In genomic region chr7:28651157-28651556, GRCm38 (mm10) we compare ENCODE assay signal across 22 mouse cellular contexts. TPM values are rescaled to one million over a fixed set of nuclear protein-coding genes. Genes with fewer than 3 reads are reported as not detected.
DNase-seq lines count a peak whose midpoint lies in the region; ATAC-seq and TF ChIP-seq lines count a peak whose summit lies in the region.
"Had no signal": no experiment of that assay in that cellular context is flagged by ENCODE, and none has a peak within 500 bp of the region (broad histone marks: within the 10 kb centered on the region; RNA-seq: fewer than 3 reads in every experiment).

No protein-coding gene starts in this region.

- no peak overlapping the region for H3K9ac ChIP-seq in kidney, postnatal 0 days (ENCODE audit: low read depth, low read length)
- no peak overlapping the region for H3K9ac ChIP-seq in MEL (ENCODE audit: control insufficient read depth, low read depth, low read length, poor library complexity, severe bottlenecking)
- H3K9ac ChIP-seq in heart, embryonic 11.5 days (ENCODE audit: low read depth, low read length), result no peak overlapping the region
- H3K9ac ChIP-seq: heart, embryonic 15.5 days; liver, embryonic 13.5 days; midbrain, embryonic 15.5 days; neural tube, embryonic 13.5 days had no signal

- H3K9me3 ChIP-seq in kidney, postnatal 0 days (replicated peaks; ENCODE audit: low read length), result no peaks in the 10 kb centered on the region
- no peaks in the 10 kb centered on the region for H3K9me3 ChIP-seq in MEL (replicated peaks; ENCODE audit: insufficient read depth, low read length)
- no peaks in the 10 kb centered on the region for H3K9me3 ChIP-seq in heart, embryonic 11.5 days (replicated peaks; ENCODE audit: control insufficient read depth, low read length)
- H3K9me3 ChIP-seq: G1E; heart, embryonic 15.5 days; liver, embryonic 13.5 days; midbrain, embryonic 15.5 days; neural tube, embryonic 13.5 days had no signal

- DNase-seq in kidney, postnatal 0 days (ENCODE audit: low spot score), result no peak
- no peak for DNase-seq in kidney, postnatal 36 days
- peak; percentile 11 for DNase-seq in thymus, adult 2 months
- no peak for DNase-seq in thymus, adult 18-20 months
- DNase-seq in MEL (ENCODE audit: low read depth, low spot score), result peak; percentile 63
- DNase-seq in induced T-regulatory cell, adult 2 months (ENCODE audit: low read depth), result peak; percentile 57
- DNase-seq in heart, adult 11 months, result no peak
- DNase-seq: adrenal gland, postnatal 36 days; cerebellum, adult 8-10 months; gastrocnemius, postnatal 25 days; kidney, adult 18-20 months; liver, embryonic 13.5 days; spleen, adult 18-20 months had no signal

- peak; percentile 34; the same call in 1 of the 2 replicates for TF ChIP-seq CTCF in kidney, postnatal 0 days (IDR thresholded peaks at IDR 0.05; ENCODE audit: low read depth)
- no peak for TF ChIP-seq CTCF in thymus, adult 2 months (IDR thresholded peaks at IDR 0.05; ENCODE audit: borderline replicate concordance, control insufficient read depth, extremely low read depth, insufficient read depth, low read length, poor library complexity)
- peak; percentile 27 to 59 (median 52); a peak in 5 of 6 replicates for TF ChIP-seq CTCF in MEL (IDR thresholded peaks at IDR 0.05 in 2 of 3, conservative IDR thresholded peaks at IDR 0.05 in 1 of 3; ENCODE audit: control insufficient read depth in 1 of 3, insufficient read depth in 1 of 3, low read depth in 2 of 3, low read length in 3 of 3, poor library complexity in 1 of 3, severe bottlenecking in 1 of 3)

- H3K4me2 ChIP-seq in kidney, postnatal 0 days (ENCODE audit: low read length), result no peak overlapping the region
- H3K4me2 ChIP-seq in heart, embryonic 11.5 days, result no peak overlapping the region
- H3K4me2 ChIP-seq: heart, embryonic 15.5 days; liver, embryonic 13.5 days; midbrain, embryonic 15.5 days; neural tube, embryonic 13.5 days had no signal

- no peaks in the 10 kb centered on the region for H3K36me3 ChIP-seq in kidney, postnatal 0 days (ENCODE audit: insufficient read depth, low read length)
- no peaks in the 10 kb centered on the region for H3K36me3 ChIP-seq in thymus, adult 2 months (ENCODE audit: control insufficient read depth, insufficient read depth, low read length)
- no peaks in the 10 kb centered on the region for H3K36me3 ChIP-seq in MEL (ENCODE audit: control insufficient read depth in 1 of 2, insufficient read depth in 2 of 2, low read length in 2 of 2)
- no peaks in the 10 kb centered on the region for H3K36me3 ChIP-seq in heart, embryonic 11.5 days (ENCODE audit: control insufficient read depth, insufficient read depth, low read length)
- H3K36me3 ChIP-seq: G1E; heart, embryonic 15.5 days; liver, embryonic 13.5 days; midbrain, embryonic 15.5 days; neural tube, embryonic 13.5 days had no signal

- no peaks in the 10 kb centered on the region for H3K79me2 ChIP-seq in MEL (ENCODE audit: control insufficient read depth, insufficient read depth, low read length, poor library complexity)

- H3K27me3 ChIP-seq in kidney, postnatal 0 days (ENCODE audit: insufficient read depth, low read length), result no peaks in the 10 kb centered on the region
- no peaks in the 10 kb centered on the region for H3K27me3 ChIP-seq in thymus, adult 2 months (ENCODE audit: control insufficient read depth, insufficient read depth, low read length)
- no peaks in the 10 kb centered on the region; a peak in 2 of 4 replicates for H3K27me3 ChIP-seq in MEL (ENCODE audit: control insufficient read depth in 1 of 2, insufficient read depth in 2 of 2, low read length in 2 of 2)
- no peaks in the 10 kb centered on the region for H3K27me3 ChIP-seq in heart, embryonic 11.5 days (ENCODE audit: control insufficient read depth, insufficient read depth, low read length)
- H3K27me3 ChIP-seq: heart, embryonic 15.5 days; liver, embryonic 13.5 days; midbrain, embryonic 15.5 days; neural tube, embryonic 13.5 days had no signal

- H3K4me1 ChIP-seq in kidney, postnatal 0 days (replicated peaks; ENCODE audit: insufficient read depth, low read length), result no peaks in the 10 kb centered on the region
- no peaks in the 10 kb centered on the region for H3K4me1 ChIP-seq in thymus, adult 2 months (replicated peaks; ENCODE audit: control insufficient read depth, insufficient read depth, low read length)
- H3K4me1 ChIP-seq in MEL (ENCODE audit: control insufficient read depth in 1 of 2, insufficient read depth in 2 of 2, low read length in 2 of 2), result no peaks in the 10 kb centered on the region
- no peaks in the 10 kb centered on the region for H3K4me1 ChIP-seq in heart, embryonic 11.5 days (ENCODE audit: control insufficient read depth, insufficient read depth, low read length)
- H3K4me1 ChIP-seq: heart, embryonic 15.5 days; midbrain, embryonic 15.5 days; neural tube, embryonic 13.5 days had no signal

- TF ChIP-seq RAD21 in MEL (IDR thresholded peaks at IDR 0.05; ENCODE audit: low read depth, low read length), result peak; percentile 44

- TF ChIP-seq POLR2A in thymus, adult 2 months (IDR thresholded peaks at IDR 0.05; ENCODE audit: control insufficient read depth, extremely low read depth, insufficient read depth, low read length, poor library complexity), result no peak
- no peak for TF ChIP-seq POLR2A in MEL (IDR thresholded peaks at IDR 0.05; ENCODE audit: control insufficient read depth in 1 of 2, insufficient read depth in 1 of 2, low read depth in 1 of 2, low read length in 2 of 2, poor library complexity in 1 of 2)

- no peak for ATAC-seq in kidney, postnatal 0 days (replicated peaks; ENCODE audit: low FRiP score, low read depth)
- no peak for ATAC-seq in heart, embryonic 11.5 days (replicated peaks; ENCODE audit: insufficient number of reproducible peaks, low FRiP score, low TSS enrichment)
- ATAC-seq: activated CD4-positive, CD25-positive, alpha-beta regulatory T cell, adult 4 months; midbrain, embryonic 15.5 days had no signal

- TF ChIP-seq EP300 in MEL (IDR thresholded peaks at IDR 0.05; ENCODE audit: low read depth in 1 of 2, low read length in 2 of 2), result no peak

- H3K4me3 ChIP-seq in kidney, postnatal 0 days (replicated peaks; ENCODE audit: low read depth, low read length), result no peak overlapping the region
- no peak overlapping the region for H3K4me3 ChIP-seq in thymus, adult 2 months (ENCODE audit: control insufficient read depth, insufficient read depth, low read length)
- no peak overlapping the region for H3K4me3 ChIP-seq in MEL (ENCODE audit: control insufficient read depth in 1 of 2, insufficient read depth in 1 of 2, low read depth in 2 of 2, low read length in 2 of 2)
- H3K4me3 ChIP-seq in heart, embryonic 11.5 days (ENCODE audit: low read depth, low read length), result no peak overlapping the region
- H3K4me3 ChIP-seq: erythroblast, embryonic 14.5 days; heart, embryonic 15.5 days; liver, embryonic 13.5 days; midbrain, embryonic 15.5 days; neural tube, embryonic 13.5 days had no signal

- WGBS in kidney, postnatal 0 days, result 88% methylated on average over 2 of the region's 2 CpGs
- WGBS in thymus, adult 2 months, result 92% methylated on average over 2 of the region's 2 CpGs
- WGBS in heart, embryonic 11.5 days (ENCODE audit: insufficient replicate concordance), result 82% methylated on average over 2 of the region's 2 CpGs

- H3K27ac ChIP-seq in kidney, postnatal 0 days, result no peak overlapping the region
- H3K27ac ChIP-seq in thymus, adult 2 months (ENCODE audit: control insufficient read depth, insufficient read depth, low read length), result no peak overlapping the region
- H3K27ac ChIP-seq in MEL (ENCODE audit: control insufficient read depth, low read depth, low read length), result no peak overlapping the region
- H3K27ac ChIP-seq in heart, embryonic 11.5 days (ENCODE audit: low read depth, low read length), result no peak overlapping the region
- H3K27ac ChIP-seq: heart, embryonic 15.5 days; liver, embryonic 13.5 days; midbrain, embryonic 15.5 days; neural tube, embryonic 13.5 days had no signal

TF ChIP-seq in MEL, 35 proteins besides CTCF, POLR2A, EP300 and RAD21:
- TF ChIP-seq TBP (IDR thresholded peaks at IDR 0.05; ENCODE audit: low read depth, low read length) (no peak), SMC3 (IDR thresholded peaks at IDR 0.05; ENCODE audit: low read depth, low read length) (peak; percentile 29)

RNA-seq across cellular contexts. Expression of gene Acp7, which starts 20.0 kb away (rescaled TPM):
- polyA plus RNA-seq in kidney, postnatal 0 days (2015; fragmentation: Nextera tagmentation; extraction: Ambion mirVana), result not detected in 2 replicates
- 0.69 and 0.92 TPM in 2 replicates for polyA plus RNA-seq in thymus, adult 2 months (2012; rRNA removed)
- total RNA-seq in MEL (2012; rRNA removed), result not detected in 2 replicates
- polyA plus RNA-seq in MEL (2012; ENCODE audit: insufficient read depth in 1 of 2, insufficient read length in 2 of 2, low read depth in 1 of 2, low replicate concordance in 2 of 2, missing spikeins in 1 of 2), result not detected
- 0.17 TPM in 1 of 2 replicates, not detected in the other for polyA plus RNA-seq in heart, embryonic 11.5 days (2014; fragmentation: Nextera tagmentation; extraction: Ambion mirVana)
- total RNA-seq: adrenal gland, postnatal 36 days; gastrocnemius, postnatal 25 days; megakaryocyte progenitor cell, adult 5-6 weeks had no signal
- polyA plus RNA-seq: activated CD4-positive, CD25-positive, alpha-beta regulatory T cell, adult 4 months; erythroblast, embryonic 14.5 days; G1E; heart, embryonic 15.5 days; hindbrain, embryonic 11.5 days; liver, embryonic 13.5 days; neural tube, embryonic 13.5 days had no signal

RNA-seq across cellular contexts. Expression of gene Fbxo27, which starts 41.5 kb away (rescaled TPM):
- polyA plus RNA-seq in kidney, postnatal 0 days (2015; fragmentation: Nextera tagmentation; extraction: Ambion mirVana), result 3.9 and 4.1 TPM in 2 replicates
- polyA plus RNA-seq in thymus, adult 2 months (2012; rRNA removed), result 19.1 and 26.5 TPM in 2 replicates
- not detected in 2 replicates for total RNA-seq in MEL (2012; rRNA removed)
- not detected for polyA plus RNA-seq in MEL (2012; ENCODE audit: insufficient read depth in 1 of 2, insufficient read length in 2 of 2, low read depth in 1 of 2, low replicate concordance in 2 of 2, missing spikeins in 1 of 2)
- polyA plus RNA-seq in heart, embryonic 11.5 days (2014; fragmentation: Nextera tagmentation; extraction: Ambion mirVana), result 3.3 and 5.1 TPM in 2 replicates
- total RNA-seq: G1E had no signal
- polyA plus RNA-seq: erythroblast, embryonic 14.5 days; G1E had no signal

RNA-seq across cellular contexts. Expression of gene Pak4, which starts 53.2 kb away (rescaled TPM):
- 33.5 and 36.6 TPM in 2 replicates for polyA plus RNA-seq in kidney, postnatal 0 days (2015; fragmentation: Nextera tagmentation; extraction: Ambion mirVana)
- polyA plus RNA-seq in thymus, adult 2 months (2012; rRNA removed), result 32.8 and 37.7 TPM in 2 replicates
- 9.3 and 9.7 TPM in 2 replicates for total RNA-seq in MEL (2012; rRNA removed)
- 10 to 100 TPM in 1 of 2 experiments, not detected in 1; 26.6 TPM for polyA plus RNA-seq in MEL (2012; ENCODE audit: insufficient read depth in 1 of 2, insufficient read length in 2 of 2, low read depth in 1 of 2, low replicate concordance in 2 of 2, missing spikeins in 1 of 2)
- polyA plus RNA-seq in heart, embryonic 11.5 days (2014; fragmentation: Nextera tagmentation; extraction: Ambion mirVana), result 25.4 and 27.6 TPM in 2 replicates

RNA-seq across cellular contexts. Expression of gene Samd4b, which starts 53.2 kb away (rescaled TPM):
- 18.4 and 19.5 TPM in 2 replicates for polyA plus RNA-seq in kidney, postnatal 0 days (2015; fragmentation: Nextera tagmentation; extraction: Ambion mirVana)
- polyA plus RNA-seq in thymus, adult 2 months (2012; rRNA removed), result 118 and 139 TPM in 2 replicates
- 6.4 and 7.2 TPM in 2 replicates for total RNA-seq in MEL (2012; rRNA removed)
- 10 to 100 TPM in 1 of 2 experiments, not detected in 1; 45.9 TPM for polyA plus RNA-seq in MEL (2012; ENCODE audit: insufficient read depth in 1 of 2, insufficient read length in 2 of 2, low read depth in 1 of 2, low replicate concordance in 2 of 2, missing spikeins in 1 of 2)
- 22.2 and 22.8 TPM in 2 replicates for polyA plus RNA-seq in heart, embryonic 11.5 days (2014; fragmentation: Nextera tagmentation; extraction: Ambion mirVana)

Comparison
In these comparisons a context has a peak if more than half of its experiments do, and no peak if none do; other contexts are left out.
1. DNase-seq: peak in thymus, adult 2 months (single experiment), MEL (single experiment) and induced T-regulatory cell, adult 2 months (single experiment); none in kidney, postnatal 0 days (single experiment), kidney, postnatal 36 days (0 of 2), thymus, adult 18-20 months (0 of 2) and heart, adult 11 months (single experiment).